Comparison of ENCODE assay signal across 24 mouse cellular contexts in genomic region chr6:113290346-113290745, GRCm38 (mm10). TPM values are rescaled to one million over a fixed set of nuclear protein-coding genes. Genes with fewer than 3 reads are reported as not detected.
"Had no signal": no experiment of that assay in that cellular context is flagged by ENCODE, and none has a peak within 500 bp of the region (broad histone marks: within the 10 kb centered on the region; RNA-seq: fewer than 3 reads in every experiment).

No protein-coding gene starts in this region.

- ATAC-seq: liver, embryonic 12.5 days; midbrain, embryonic 15.5 days had no signal

- H3K27me3 ChIP-seq: liver, embryonic 15.5 days; lung, embryonic 15.5 days; midbrain, embryonic 15.5 days; neural tube, embryonic 15.5 days; stomach, embryonic 15.5 days had no signal

- H3K36me3 ChIP-seq: limb, embryonic 10.5 days; limb, embryonic 13.5 days; liver, embryonic 12.5 days; liver, embryonic 15.5 days; lung, embryonic 15.5 days; midbrain, embryonic 15.5 days; neural tube, embryonic 12.5 days; neural tube, embryonic 15.5 days; stomach, embryonic 15.5 days had no signal

- H3K9ac ChIP-seq: limb, embryonic 13.5 days; liver, embryonic 12.5 days; liver, embryonic 15.5 days; lung, embryonic 15.5 days; midbrain, embryonic 15.5 days; neural tube, embryonic 12.5 days; neural tube, embryonic 15.5 days; stomach, embryonic 15.5 days had no signal

- H3K4me2 ChIP-seq: limb, embryonic 13.5 days; liver, embryonic 12.5 days; liver, embryonic 15.5 days; lung, embryonic 15.5 days; midbrain, embryonic 11.5 days; midbrain, embryonic 15.5 days; neural tube, embryonic 12.5 days; neural tube, embryonic 15.5 days; stomach, embryonic 15.5 days had no signal

- H3K4me3 ChIP-seq: layer of hippocampus, adult 2 months; limb, embryonic 10.5 days; limb, embryonic 13.5 days; liver, embryonic 12.5 days; liver, embryonic 15.5 days; lung, embryonic 15.5 days; megakaryocyte, embryonic 14.5 days; midbrain, embryonic 15.5 days; neural tube, embryonic 12.5 days; neural tube, embryonic 15.5 days; stomach, embryonic 15.5 days had no signal

- H3K27ac ChIP-seq: kidney, postnatal 0 days; layer of hippocampus, adult 2 months; limb, embryonic 10.5 days; limb, embryonic 13.5 days; liver, embryonic 12.5 days; liver, embryonic 15.5 days; lung, embryonic 15.5 days; midbrain, embryonic 15.5 days; neural tube, embryonic 12.5 days; neural tube, embryonic 15.5 days; stomach, embryonic 15.5 days had no signal

- DNase-seq: kidney, postnatal 25 days; layer of hippocampus, adult 9-11 months; liver; lung, adult 18-20 months; lung, postnatal 10 days; lung, postnatal 4 days; right cerebral cortex, adult 18-20 months; right cerebral cortex, postnatal 14 days; spleen, adult 18-20 months; thymus, postnatal 25 days had no signal

- H3K4me1 ChIP-seq: limb, embryonic 10.5 days; limb, embryonic 13.5 days; liver, embryonic 12.5 days; liver, embryonic 15.5 days; lung, embryonic 15.5 days; midbrain, embryonic 15.5 days; neural tube, embryonic 12.5 days; neural tube, embryonic 15.5 days; stomach, embryonic 15.5 days had no signal

- H3K9me3 ChIP-seq: limb, embryonic 10.5 days; limb, embryonic 13.5 days; liver, embryonic 12.5 days; liver, embryonic 15.5 days; lung, embryonic 15.5 days; megakaryocyte, embryonic 14.5 days; midbrain, embryonic 15.5 days; neural tube, embryonic 12.5 days; neural tube, embryonic 15.5 days; stomach, embryonic 15.5 days had no signal

RNA-seq across cellular contexts. Expression of gene Cpne9, which starts 8.2 kb away (rescaled TPM):
- polyA plus RNA-seq: kidney, postnatal 0 days; large intestine, adult 2 months; liver, embryonic 15.5 days; lung, embryonic 15.5 days had no signal
